Mouse (Mus musculus): ENCODE results near the gene Birc5. TPM values are rescaled to one million over a fixed set of nuclear protein-coding genes. Genes with fewer than 3 reads are reported as not detected.
"Not testable (repeated sequence)": the region's sequence is repeated elsewhere in the genome, so short reads cannot be mapped to it uniquely, and the experiment has no call there.

Birc5 gene
- 202 and 215 TPM in 2 replicates for polyA plus RNA-seq (2015; fragmentation: Nextera tagmentation; extraction: Ambion mirVana)

DNA sequence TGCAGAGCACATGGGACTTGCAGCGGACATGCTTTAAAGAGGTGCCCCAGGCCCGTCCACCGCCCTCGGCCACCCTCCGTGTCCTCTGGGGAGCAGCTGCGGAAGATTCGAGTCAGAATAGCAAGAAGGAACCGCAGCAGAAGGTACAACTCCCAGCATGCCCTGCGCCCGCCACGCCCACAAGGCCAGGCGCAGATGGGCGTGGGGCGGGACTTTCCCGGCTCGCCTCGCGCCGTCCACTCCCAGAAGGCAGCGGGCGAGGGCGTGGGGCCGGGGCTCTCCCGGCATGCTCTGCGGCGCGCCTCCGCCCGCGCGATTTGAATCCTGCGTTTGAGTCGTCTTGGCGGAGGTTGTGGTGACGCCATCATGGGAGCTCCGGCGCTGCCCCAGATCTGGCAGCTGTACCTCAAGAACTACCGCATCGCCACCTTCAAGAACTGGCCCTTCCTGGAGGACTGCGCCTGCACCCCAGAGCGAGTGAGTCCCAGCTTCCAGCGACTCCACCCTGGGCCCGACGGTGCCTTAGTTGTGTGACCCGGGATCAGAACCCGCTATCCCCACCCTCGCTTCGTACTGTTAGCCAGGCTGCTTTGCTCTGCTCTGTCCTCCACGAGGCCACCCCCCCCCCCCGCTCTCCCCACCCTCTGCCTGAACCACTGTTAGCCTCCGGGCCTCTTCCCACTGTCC, at the start of gene Birc5:
TSS of gene Birc5 (plus strand) at position 267 of the 687 bp plus-strand sequence.
- Histone ChIP-seq H3K9ac (peak within 1 kb of the TSS; percentile 85), H3K27me3 (no peaks in the 10 kb centered on the region), H3K4me1 (replicated peaks) (peaks cover 29% of the 10 kb centered on the region), H3K4me2 (peak within 1 kb of the TSS; percentile 84), H3K36me3 (peaks cover 21% of the 10 kb centered on the region), H3K4me3 (peak within 1 kb of the TSS; percentile 72), H3K9me3 (replicated peaks) (no peaks in the 10 kb centered on the region), H3K27ac (peak within 1 kb of the TSS; percentile 97)
- under 1% methylated on average over 51 of the region's 51 CpGs for WGBS
- ATAC-seq (replicated peaks; ENCODE audit: insufficient number of reproducible peaks, insufficient read depth, low FRiP score, low read depth) = peak; percentile 92

GRCm38 (mm10) chr11:117800038-117800437, 49.0 kb upstream of the Birc5 start:
- H3K36me3 ChIP-seq = no peaks in the 10 kb centered on the region
- WGBS = 86% methylated on average over 7 of the region's 7 CpGs

DNA sequence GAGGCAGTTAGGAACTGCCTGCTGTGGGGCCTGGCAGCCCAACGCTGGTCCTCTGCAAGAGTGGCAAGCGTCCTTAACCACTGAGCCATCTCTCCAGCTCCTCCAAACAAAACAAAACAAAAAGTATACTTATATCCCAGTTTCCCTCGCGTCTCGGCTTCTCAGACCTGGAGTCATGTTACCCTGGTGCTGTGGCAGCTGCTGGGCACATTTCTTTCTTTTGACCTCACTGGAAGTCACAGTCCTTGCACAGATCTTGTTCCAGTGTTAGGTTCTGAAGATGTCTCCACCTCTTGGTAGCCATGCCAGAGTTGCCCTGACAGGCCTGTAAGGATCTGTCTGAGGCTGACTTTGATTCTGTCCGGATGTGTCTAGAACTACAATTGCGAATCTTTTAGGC, 47.4 kb upstream of the Birc5 start:
- no peak for ATAC-seq (replicated peaks; ENCODE audit: insufficient number of reproducible peaks, insufficient read depth, low FRiP score, low read depth)
- H3K27me3 ChIP-seq = no peaks in the 10 kb centered on the region
- H3K4me1 ChIP-seq (replicated peaks) = peaks cover 17% of the 10 kb centered on the region
- H3K9ac ChIP-seq = no peak overlapping the region
- H3K27ac ChIP-seq = no peak overlapping the region
- no peaks in the 10 kb centered on the region for H3K9me3 ChIP-seq (replicated peaks)
- H3K4me3 ChIP-seq = no peak overlapping the region
- no peak overlapping the region for H3K4me2 ChIP-seq
- 68% methylated on average over 7 of the region's 7 CpGs for WGBS
- no peaks in the 10 kb centered on the region for H3K36me3 ChIP-seq

More at GRCm38 (mm10) chr11:117800038-117800437, 49.0 kb upstream of the Birc5 start:
- Histone ChIP-seq H3K4me1 (replicated peaks) (peaks cover 17% of the 10 kb centered on the region), H3K4me3 (no peak overlapping the region), H3K27ac (no peak overlapping the region), H3K4me2 (no peak overlapping the region), H3K9ac (no peak overlapping the region), H3K9me3 (replicated peaks) (no peaks in the 10 kb centered on the region), H3K27me3 (no peaks in the 10 kb centered on the region)
- no peak for ATAC-seq (replicated peaks; ENCODE audit: insufficient number of reproducible peaks, insufficient read depth, low FRiP score, low read depth)

DNA sequence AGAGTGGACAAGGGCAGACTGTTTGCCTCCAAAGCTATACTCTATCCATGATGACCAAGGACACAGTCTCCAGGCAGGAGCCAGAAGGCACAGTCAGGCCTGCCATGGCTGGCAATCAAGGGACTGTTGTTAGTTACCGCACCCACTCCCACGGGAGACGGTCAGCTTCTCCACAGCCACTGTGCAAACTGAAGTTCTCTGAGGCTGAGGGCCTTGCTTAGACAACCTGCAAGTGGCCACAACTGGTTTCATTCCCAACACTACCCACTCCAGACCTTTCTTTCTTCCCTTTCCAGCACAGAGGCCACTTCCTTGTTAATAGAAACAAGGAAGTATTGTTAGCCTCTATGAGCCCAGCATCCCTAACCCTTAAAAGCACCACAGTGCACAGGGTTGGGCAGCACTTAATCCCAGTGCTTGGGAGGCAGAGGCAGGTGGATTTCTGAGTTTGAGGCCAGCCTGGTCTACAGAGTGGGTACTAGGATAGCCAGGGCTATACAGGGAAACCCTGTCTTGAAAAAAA, 45.8 kb upstream of the Birc5 start:
- H3K9ac ChIP-seq = no peak overlapping the region
- no peak overlapping the region for H3K27ac ChIP-seq
- no peak for ATAC-seq (replicated peaks; ENCODE audit: insufficient number of reproducible peaks, insufficient read depth, low FRiP score, low read depth)
- no peaks in the 10 kb centered on the region for H3K36me3 ChIP-seq
- WGBS = 88% methylated on average over 3 of the region's 3 CpGs
- no peaks in the 10 kb centered on the region for H3K27me3 ChIP-seq
- no peak overlapping the region for H3K4me3 ChIP-seq
- no peaks in the 10 kb centered on the region for H3K9me3 ChIP-seq (replicated peaks)
- H3K4me2 ChIP-seq = no peak overlapping the region
- peaks cover 10% of the 10 kb centered on the region for H3K4me1 ChIP-seq (replicated peaks)

DNA sequence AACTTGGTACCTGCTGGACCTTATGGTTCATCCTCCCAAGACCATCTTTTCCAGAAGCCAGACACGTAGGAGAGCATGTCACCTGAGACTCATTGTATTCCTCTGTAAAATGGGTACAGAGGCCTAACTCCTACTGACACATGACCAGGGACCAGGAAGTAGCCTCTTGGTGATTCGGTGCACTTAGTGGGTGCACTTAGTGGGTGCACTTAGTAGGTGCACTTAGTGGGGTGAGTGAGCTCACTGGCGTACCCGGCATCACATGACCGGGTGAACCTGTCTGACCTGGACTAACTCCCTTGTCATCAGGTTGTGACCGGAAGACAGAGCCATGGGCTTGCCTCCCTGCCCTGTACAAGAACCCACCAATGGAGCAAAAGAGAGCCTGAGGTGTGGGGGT, 42.3 kb upstream of the Birc5 start:
- no peak overlapping the region for H3K4me2 ChIP-seq
- 93% methylated on average over 6 of the region's 6 CpGs for WGBS
- H3K27me3 ChIP-seq = no peaks in the 10 kb centered on the region
- no peak overlapping the region for H3K9ac ChIP-seq
- H3K27ac ChIP-seq = no peak overlapping the region
- no peak overlapping the region for H3K4me3 ChIP-seq
- H3K36me3 ChIP-seq = no peaks in the 10 kb centered on the region
- H3K9me3 ChIP-seq (replicated peaks) = no peaks in the 10 kb centered on the region
- peaks cover 23% of the 10 kb centered on the region for H3K4me1 ChIP-seq (replicated peaks)
- no peak for ATAC-seq (replicated peaks; ENCODE audit: insufficient number of reproducible peaks, insufficient read depth, low FRiP score, low read depth)

DNA sequence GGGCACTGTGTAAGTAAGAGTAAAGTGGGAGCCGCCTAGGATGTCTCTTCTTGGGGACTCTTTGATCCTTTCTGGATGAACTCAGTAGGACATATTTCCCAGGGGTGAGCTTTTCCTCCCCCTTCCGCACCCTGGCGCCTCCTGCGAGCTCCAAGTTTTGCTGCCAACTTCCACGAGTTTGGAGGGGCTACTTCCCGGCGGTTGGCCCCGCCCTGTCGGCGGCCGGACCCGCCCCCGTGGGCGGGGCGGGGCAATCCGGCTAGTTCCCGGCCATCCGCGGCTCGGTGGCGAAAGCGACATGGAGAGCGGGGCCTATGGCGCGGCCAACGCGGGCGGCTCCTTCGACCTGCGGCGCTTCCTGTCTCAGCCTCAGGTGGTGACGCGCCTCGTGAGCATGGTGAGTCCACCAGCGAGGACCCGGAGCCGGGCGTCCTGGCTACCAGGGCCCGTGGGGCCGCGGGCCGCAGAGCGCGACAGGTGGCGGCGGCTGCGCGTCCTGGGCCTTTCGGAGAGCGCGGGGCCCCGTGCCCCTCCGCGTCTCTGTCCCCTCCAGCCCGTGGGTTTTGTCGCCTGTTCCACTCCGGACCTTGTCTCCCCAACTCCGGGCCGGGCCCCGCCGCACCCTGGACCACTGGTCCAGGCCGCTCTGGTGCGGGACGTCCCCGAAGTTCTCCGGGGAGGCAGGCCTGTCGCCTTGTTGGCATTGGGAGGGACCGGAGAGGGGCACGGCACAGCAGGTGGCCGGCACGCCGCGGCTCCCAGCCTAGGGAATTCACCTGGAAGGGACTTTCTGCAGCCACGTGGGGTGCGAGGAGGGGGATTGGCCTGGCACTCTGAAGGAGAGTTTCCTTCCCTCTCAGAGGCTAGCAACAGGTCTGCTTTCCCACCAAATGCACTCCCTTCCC, 39.4 kb upstream of the Birc5 start, which contains the start of the genes Gm20708 and Syngr2:
TSS of gene Gm20708 (plus strand) at position 262 of the 905 bp plus-strand sequence.
TSS of gene Syngr2 (plus strand) at position 262 of the 905 bp plus-strand sequence.
- peak; percentile 81 for ATAC-seq (replicated peaks; ENCODE audit: insufficient number of reproducible peaks, insufficient read depth, low FRiP score, low read depth)
- peak within 1 kb of the TSS; percentile 79 for H3K9ac ChIP-seq
- H3K36me3 ChIP-seq = peaks cover 25% of the 10 kb centered on the region
- no peaks in the 10 kb centered on the region for H3K9me3 ChIP-seq (replicated peaks)
- peaks cover 33% of the 10 kb centered on the region for H3K4me1 ChIP-seq (replicated peaks)
- peak within 1 kb of the TSS; percentile 81 for H3K27ac ChIP-seq
- peak within 1 kb of the TSS; percentile 98 for H3K4me2 ChIP-seq
- H3K4me3 ChIP-seq = peak within 1 kb of the TSS; percentile 72
- H3K27me3 ChIP-seq = no peaks in the 10 kb centered on the region
- WGBS = 0% methylated on average over 75 of the region's 75 CpGs

DNA sequence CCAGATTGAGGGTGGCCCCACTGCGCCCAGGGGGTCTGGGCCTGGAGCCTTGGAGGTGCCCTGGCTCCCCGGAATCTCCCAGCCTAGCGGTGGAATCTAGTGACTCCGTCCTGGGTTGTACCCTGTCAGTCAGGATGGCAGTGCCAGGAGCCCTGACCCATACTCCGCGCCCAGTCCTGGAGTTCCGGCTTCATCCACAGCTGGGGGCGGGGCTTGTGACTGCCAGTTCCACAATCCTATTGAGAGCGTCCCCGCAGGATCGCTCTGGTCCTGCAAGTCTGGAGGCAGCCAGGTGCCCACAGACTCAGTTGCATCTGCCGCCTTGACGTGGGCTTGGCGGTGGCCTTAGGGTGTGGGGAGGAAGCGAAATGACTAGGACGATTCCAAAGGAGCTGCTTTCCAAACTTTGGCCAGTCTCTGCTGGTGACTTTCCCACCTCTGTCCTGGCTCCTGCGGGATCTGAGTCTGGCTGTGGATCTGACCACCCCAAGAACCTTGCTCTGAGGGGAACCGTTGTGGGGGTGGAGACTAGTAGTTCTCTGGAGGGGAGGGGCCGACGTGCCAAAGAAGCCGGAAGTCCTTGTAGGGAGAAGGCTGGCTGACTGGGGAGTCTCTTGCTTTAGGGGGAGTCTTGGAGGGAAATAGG, 38.5 kb upstream of the Birc5 start:
- peak overlapping the region; percentile 98 for H3K4me2 ChIP-seq
- under 1% methylated on average over 21 of the region's 21 CpGs for WGBS
- peak overlapping the region; percentile 81 for H3K27ac ChIP-seq
- H3K9me3 ChIP-seq (replicated peaks) = no peaks in the 10 kb centered on the region
- no peaks in the 10 kb centered on the region for H3K27me3 ChIP-seq
- H3K4me1 ChIP-seq (replicated peaks) = peaks cover 42% of the 10 kb centered on the region
- ATAC-seq (replicated peaks; ENCODE audit: insufficient number of reproducible peaks, insufficient read depth, low FRiP score, low read depth) = peak; percentile 74
- H3K36me3 ChIP-seq = peaks cover 31% of the 10 kb centered on the region
- peak overlapping the region; percentile 72 for H3K4me3 ChIP-seq
- peak overlapping the region; percentile 79 for H3K9ac ChIP-seq

DNA sequence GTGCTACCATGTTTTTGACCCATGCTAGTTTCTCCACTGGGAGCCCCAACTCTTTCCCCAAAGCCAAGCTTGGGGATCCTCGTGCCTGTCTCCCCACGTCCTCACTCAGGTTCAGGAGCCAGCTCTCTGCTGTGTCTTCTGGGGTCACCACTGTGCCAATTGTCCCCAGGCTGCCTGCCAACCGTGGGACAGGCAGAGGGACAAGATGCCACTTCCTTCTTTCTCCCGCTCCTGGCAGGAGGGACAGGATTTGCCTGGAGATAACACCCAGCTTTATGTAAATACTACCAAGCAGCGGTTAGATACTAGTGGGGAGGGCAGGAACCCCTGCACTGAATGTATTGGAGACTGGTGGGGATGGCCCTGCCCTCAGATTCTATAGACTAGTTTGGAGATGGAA, 35.2 kb upstream of the Birc5 start:
- Histone ChIP-seq H3K4me2 (no peak overlapping the region), H3K36me3 (peaks cover 58% of the 10 kb centered on the region), H3K9me3 (replicated peaks) (no peaks in the 10 kb centered on the region), H3K9ac (no peak overlapping the region), H3K4me1 (replicated peaks) (peaks cover 57% of the 10 kb centered on the region), H3K27ac (peak overlapping the region; percentile 42; the same call in 1 of the 2 replicates), H3K4me3 (no peak overlapping the region), H3K27me3 (no peaks in the 10 kb centered on the region)
- WGBS = 58% methylated on average over 5 of the region's 5 CpGs
- no peak for ATAC-seq (replicated peaks; ENCODE audit: insufficient number of reproducible peaks, insufficient read depth, low FRiP score, low read depth)

- Histone ChIP-seq H3K9me3 (replicated peaks) (no peaks in the 10 kb centered on the region), H3K4me2 (no peak overlapping the region), H3K36me3 (peaks cover 58% of the 10 kb centered on the region), H3K27me3 (no peaks in the 10 kb centered on the region), H3K4me1 (replicated peaks) (peaks cover 60% of the 10 kb centered on the region), H3K4me3 (no peak overlapping the region), H3K9ac (0 out of 2 replicates have a peak overlapping the region, but pooled peaks have one; percentile 0), H3K27ac (peak overlapping the region; percentile 42)
- ATAC-seq (replicated peaks; ENCODE audit: insufficient number of reproducible peaks, insufficient read depth, low FRiP score, low read depth) = no peak
- 74% methylated on average over 6 of the region's 6 CpGs for WGBS
Observed at GRCm38 (mm10) chr11:117814704-117815366, 34.2 kb upstream of the Birc5 start.

- not testable (repeated sequence) for H3K9me3 ChIP-seq (replicated peaks); H3K4me3 ChIP-seq; H3K9ac ChIP-seq; H3K27ac ChIP-seq; H3K27me3 ChIP-seq; ATAC-seq (replicated peaks; ENCODE audit: insufficient number of reproducible peaks, insufficient read depth, low FRiP score, low read depth); H3K4me2 ChIP-seq
- Histone ChIP-seq H3K36me3 (peaks cover 66% of the 10 kb centered on the region), H3K4me1 (replicated peaks) (peaks cover 58% of the 10 kb centered on the region)
- 76% methylated on average over 9 of the region's 9 CpGs for WGBS
Observed at GRCm38 (mm10) chr11:117815850-117816249, 33.2 kb upstream of the Birc5 start.
